Mouse (Mus musculus): ENCODE measurements around the gene Camkk1. TPM values are rescaled to one million over a fixed set of nuclear protein-coding genes. Genes with fewer than 3 reads are reported as not detected.

Camkk1 gene
- total and polyA plus RNA-seq, 3 experiments, result 0.63 to 1.7 (median 1.2) TPM

- H3K4me1 ChIP-seq (ENCODE audit: control insufficient read depth, insufficient read depth, low read length), result no peaks in the 10 kb centered on the region
- no peaks in the 10 kb centered on the region for H3K79me2 ChIP-seq (replicated peaks; ENCODE audit: control insufficient read depth, insufficient read depth, low read length)
- no peak overlapping the region for H3K27ac ChIP-seq
- intact Hi-C loops (cut with DNase I), result no loop called here
- no peak for TF ChIP-seq CTCF (IDR thresholded peaks at IDR 0.05)
- no peak for TF ChIP-seq EP300 (IDR thresholded peaks at IDR 0.05; ENCODE audit: insufficient read depth, low read depth, low read length)
- no peak for TF ChIP-seq POLR2A (IDR thresholded peaks at IDR 0.05; ENCODE audit: insufficient read depth, low read depth, low read length)
- no peaks in the 10 kb centered on the region for H3K36me3 ChIP-seq (ENCODE audit: control insufficient read depth, insufficient read depth, low read length)
- no peak overlapping the region for H3K4me3 ChIP-seq
- DNase-seq, result no peak
- no peak overlapping the region for H3K9ac ChIP-seq (ENCODE audit: low read depth, low read length)
- H3K27me3 ChIP-seq (ENCODE audit: control insufficient read depth, insufficient read depth, low read length), result no peaks in the 10 kb centered on the region
- 63% methylated on average over 6 of the region's 6 CpGs for WGBS
Measured at GRCm38 (mm10) chr11:73036889-73037288, 18.1 kb downstream of the Camkk1 start.

- Histone ChIP-seq H3K9ac (ENCODE audit: low read depth, low read length) (no peak overlapping the region), H3K27me3 (ENCODE audit: control insufficient read depth, insufficient read depth, low read length) (no peaks in the 10 kb centered on the region), H3K79me2 (replicated peaks; ENCODE audit: control insufficient read depth, insufficient read depth, low read length) (no peaks in the 10 kb centered on the region), H3K4me1 (ENCODE audit: control insufficient read depth, insufficient read depth, low read length) (no peaks in the 10 kb centered on the region), H3K4me3 (no peak overlapping the region), H3K27ac (no peak overlapping the region), H3K36me3 (ENCODE audit: control insufficient read depth, insufficient read depth, low read length) (no peaks in the 10 kb centered on the region)
- intact Hi-C loops (cut with DNase I), result no loop called here
- no peak for TF ChIP-seq CTCF (IDR thresholded peaks at IDR 0.05)
- TF ChIP-seq POLR2A (IDR thresholded peaks at IDR 0.05; ENCODE audit: insufficient read depth, low read depth, low read length), result no peak
- TF ChIP-seq EP300 (IDR thresholded peaks at IDR 0.05; ENCODE audit: insufficient read depth, low read depth, low read length), result no peak
- 93% methylated on average over 3 of the region's 3 CpGs for WGBS
- no peak for DNase-seq
Measured at GRCm38 (mm10) chr11:73037691-73038090, 18.9 kb downstream of the Camkk1 start.

GRCm38 (mm10) chr11:73039102-73039799 lies 20.4 kb downstream of the Camkk1 start:
- WGBS, result 57% methylated on average over 9 of the region's 9 CpGs
- peak in 1 of 2 experiments; percentile 35 for DNase-seq
- TF ChIP-seq EP300 (IDR thresholded peaks at IDR 0.05; ENCODE audit: insufficient read depth, low read depth, low read length) (no peak), CTCF (IDR thresholded peaks at IDR 0.05) (peak; percentile 86)
- H3K9ac ChIP-seq (ENCODE audit: low read depth, low read length), result no peak overlapping the region
- H3K79me2 ChIP-seq (replicated peaks; ENCODE audit: control insufficient read depth, insufficient read depth, low read length), result no peaks in the 10 kb centered on the region
- H3K27ac ChIP-seq, result no peak overlapping the region
- no peaks in the 10 kb centered on the region for H3K27me3 ChIP-seq (ENCODE audit: control insufficient read depth, insufficient read depth, low read length)
- H3K4me1 ChIP-seq (ENCODE audit: control insufficient read depth, insufficient read depth, low read length), result no peaks in the 10 kb centered on the region
- no peak overlapping the region for H3K4me3 ChIP-seq
- intact Hi-C loops (cut with DNase I), result loop anchor here (1.0 kb wide), 1 partner anchor 33 kb away; no protein-coding TSS in a partner anchor
- no peaks in the 10 kb centered on the region for H3K36me3 ChIP-seq (ENCODE audit: control insufficient read depth, insufficient read depth, low read length)

GRCm38 (mm10) chr11:73044229-73044755 lies 25.5 kb downstream of the Camkk1 start:
- H3K9ac ChIP-seq (ENCODE audit: low read depth, low read length), result no peak overlapping the region
- H3K79me2 ChIP-seq (replicated peaks; ENCODE audit: control insufficient read depth, insufficient read depth, low read length), result no peaks in the 10 kb centered on the region
- peaks cover 6% of the 10 kb centered on the region; the same call in 1 of the 2 replicates for H3K4me1 ChIP-seq (ENCODE audit: control insufficient read depth, insufficient read depth, low read length)
- DNase-seq, result no peak
- H3K36me3 ChIP-seq (ENCODE audit: control insufficient read depth, insufficient read depth, low read length), result no peaks in the 10 kb centered on the region
- TF ChIP-seq CTCF (IDR thresholded peaks at IDR 0.05) (no peak), EP300 (IDR thresholded peaks at IDR 0.05; ENCODE audit: insufficient read depth, low read depth, low read length) (no peak), POLR2A (IDR thresholded peaks at IDR 0.05; ENCODE audit: insufficient read depth, low read depth, low read length) (no peak)
- WGBS, result 43% methylated on average over 6 of the region's 6 CpGs
- intact Hi-C loops (cut with DNase I), result no loop called here
- H3K4me3 ChIP-seq, result no peak overlapping the region
- no peak overlapping the region for H3K27ac ChIP-seq
- no peaks in the 10 kb centered on the region for H3K27me3 ChIP-seq (ENCODE audit: control insufficient read depth, insufficient read depth, low read length)

GRCm38 (mm10) chr11:73044789-73045188 lies 26.0 kb downstream of the Camkk1 start:
- H3K36me3 ChIP-seq (ENCODE audit: control insufficient read depth, insufficient read depth, low read length), result peaks cover 3% of the 10 kb centered on the region; the same call in 1 of the 2 replicates
- no peak overlapping the region for H3K9ac ChIP-seq (ENCODE audit: low read depth, low read length)
- WGBS, result 63% methylated on average over 4 of the region's 4 CpGs
- intact Hi-C loops (cut with DNase I), result loop anchor here (5.0 kb wide), 1 partner anchor 117 kb away; no protein-coding TSS in a partner anchor
- H3K27me3 ChIP-seq (ENCODE audit: control insufficient read depth, insufficient read depth, low read length), result no peaks in the 10 kb centered on the region
- H3K79me2 ChIP-seq (replicated peaks; ENCODE audit: control insufficient read depth, insufficient read depth, low read length), result no peaks in the 10 kb centered on the region
- H3K27ac ChIP-seq, result no peak overlapping the region
- TF ChIP-seq POLR2A (IDR thresholded peaks at IDR 0.05; ENCODE audit: insufficient read depth, low read depth, low read length), result no peak
- TF ChIP-seq EP300 (IDR thresholded peaks at IDR 0.05; ENCODE audit: insufficient read depth, low read depth, low read length), result no peak
- TF ChIP-seq CTCF (IDR thresholded peaks at IDR 0.05), result no peak
- DNase-seq, result no peak
- H3K4me1 ChIP-seq (ENCODE audit: control insufficient read depth, insufficient read depth, low read length), result peaks cover 6% of the 10 kb centered on the region; the same call in 1 of the 2 replicates
- H3K4me3 ChIP-seq, result no peak overlapping the region

- Histone ChIP-seq H3K27ac (peak within 1 kb of the TSS; percentile 97), H3K4me3 (peak within 1 kb of the TSS; percentile 73), H3K4me1 (ENCODE audit: control insufficient read depth, insufficient read depth, low read length) (peaks cover 6% of the 10 kb centered on the region; the same call in 1 of the 2 replicates), H3K36me3 (ENCODE audit: control insufficient read depth, insufficient read depth, low read length) (peaks cover 6% of the 10 kb centered on the region), H3K79me2 (replicated peaks; ENCODE audit: control insufficient read depth, insufficient read depth, low read length) (no peaks in the 10 kb centered on the region; the same call in 1 of the 2 replicates), H3K27me3 (ENCODE audit: control insufficient read depth, insufficient read depth, low read length) (no peaks in the 10 kb centered on the region), H3K9ac (ENCODE audit: low read depth, low read length) (peak within 1 kb of the TSS; percentile 95)
- peak; percentile 96 for DNase-seq
- TF ChIP-seq EP300 (IDR thresholded peaks at IDR 0.05; ENCODE audit: insufficient read depth, low read depth, low read length), result 0 out of 2 replicates have a peak, but pooled peaks have one; percentile 30
- peak; percentile 77 for TF ChIP-seq CTCF (IDR thresholded peaks at IDR 0.05)
- peak; percentile 72 for TF ChIP-seq POLR2A (IDR thresholded peaks at IDR 0.05; ENCODE audit: insufficient read depth, low read depth, low read length)
- WGBS, result under 1% methylated on average over 39 of the region's 39 CpGs
- intact Hi-C loops (cut with DNase I), result loop anchor here (5.0 kb wide), 1 partner anchor 120 kb away; no protein-coding TSS in a partner anchor
Measured at GRCm38 (mm10) chr11:73047542-73047996, 28.8 kb downstream of the Camkk1 start, which contains the start of gene Ncbp3. TSS of gene Ncbp3 (plus strand) at chr11:73047783.

Measured in heart, adult 2 months (tissue).